ENCODE assay signal across 11 mouse cellular contexts in the genomic region with DNA sequence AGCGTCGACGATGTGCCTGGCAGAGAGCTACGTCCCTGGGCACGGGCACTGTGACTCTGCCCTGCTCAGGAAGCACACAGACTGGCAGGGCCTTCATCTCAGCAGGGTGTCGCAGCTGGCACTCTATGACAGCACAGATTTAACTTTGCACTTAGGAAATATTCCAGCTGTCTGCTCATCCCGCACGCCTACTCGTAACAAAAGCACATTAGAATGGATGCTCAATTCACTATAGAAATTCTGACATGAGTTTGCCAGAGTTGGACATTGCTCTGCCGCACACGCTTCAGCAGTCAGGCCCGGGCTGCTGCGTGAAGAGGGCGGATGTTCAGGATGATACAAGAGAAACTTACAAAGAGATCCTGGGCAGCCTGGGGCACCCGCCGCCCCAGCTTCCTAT. TPM values are rescaled to one million over a fixed set of nuclear protein-coding genes. Genes with fewer than 3 reads are reported as not detected.
A peak's percentile ranks its signal among the peaks of the same experiment; 100 is the strongest.
DNase-seq lines count a peak whose midpoint lies in the region.
"Had no signal": no experiment of that assay in that cellular context is flagged by ENCODE, and none has a peak within 500 bp of the region (broad histone marks: within the 10 kb centered on the region; RNA-seq: fewer than 3 reads in every experiment).

No protein-coding gene starts in this region.

- peak; percentile 14 to 23 for DNase-seq in cerebellum, postnatal 14 days
- no peak for DNase-seq in cerebellum, adult 8-10 months
- DNase-seq in retina, embryonic 14.5 days (ENCODE audit: low spot score): peak; percentile 29
- DNase-seq in retina, postnatal 1 day: no peak
- DNase-seq in layer of hippocampus, postnatal 36 days: peak; percentile 30 to 32
- peak; percentile 63 for DNase-seq in telencephalon, adult 2 months (ENCODE audit: low read depth, low spot score)
- no peak for DNase-seq in thymus, postnatal 14 days
- no peak for DNase-seq in adrenal gland, postnatal 10 days
- DNase-seq: kidney, adult 9 months; thymus, postnatal 25 days had no signal

RNA-seq across cellular contexts. Expression of gene Tmem215, which starts 37.6 kb away (rescaled TPM):
- 1 to 10 TPM; 5.8 to 8.4 TPM for total RNA-seq in layer of hippocampus, postnatal 36 days (2021)
- total RNA-seq in adrenal gland, postnatal 10 days (2021): under 1 TPM; 0.09 TPM
- total RNA-seq: MEL had no signal

Comparison
In these comparisons a context has a peak if more than half of its experiments do, and no peak if none do; other contexts are left out.
1. DNase-seq: peak in cerebellum, postnatal 14 days (2 of 2), retina, embryonic 14.5 days (single experiment), layer of hippocampus, postnatal 36 days (2 of 2) and telencephalon, adult 2 months (single experiment); none in cerebellum, adult 8-10 months (single experiment), retina, postnatal 1 day (single experiment), thymus, postnatal 14 days (single experiment) and adrenal gland, postnatal 10 days (single experiment).
2. RNA of gene Tmem215, which starts 37.6 kb away (total RNA-seq): 5.8 to 8.4 TPM in layer of hippocampus, postnatal 36 days; 0.09 TPM in adrenal gland, postnatal 10 days; every median in the first group is over 4 times any median in the second.